25 mouse cellular contexts compared by ENCODE assay signal in the genomic region with DNA sequence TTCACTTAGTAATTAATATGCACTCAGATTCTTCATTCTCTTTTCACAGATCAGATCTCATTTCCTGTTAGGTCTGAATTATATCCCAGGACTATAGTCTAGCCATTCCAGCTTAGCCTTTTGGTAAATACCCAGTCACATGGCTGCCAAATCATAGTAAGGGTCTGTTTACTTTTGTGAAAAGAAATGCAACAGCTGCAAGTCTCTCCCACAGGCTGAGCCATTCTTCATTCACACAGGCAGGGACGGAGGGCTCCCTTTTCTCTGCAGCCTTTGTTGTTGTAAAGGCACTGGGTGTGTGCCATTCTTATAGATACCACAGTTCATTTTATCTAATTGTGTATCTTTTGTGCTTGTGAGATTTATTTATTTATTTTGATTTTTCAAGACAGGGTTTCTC. TPM values are rescaled to one million over a fixed set of nuclear protein-coding genes. Genes with fewer than 3 reads are reported as not detected.
DNase-seq lines count a peak whose midpoint lies in the region; ATAC-seq and TF ChIP-seq lines count a peak whose summit lies in the region.
"Had no signal": no experiment of that assay in that cellular context is flagged by ENCODE, and none has a peak within 500 bp of the region (broad histone marks: within the 10 kb centered on the region; RNA-seq: fewer than 3 reads in every experiment).

No protein-coding gene starts in this region.

- H3K4me3 ChIP-seq in forebrain, embryonic 12.5 days (replicated peaks), result no peak overlapping the region
- H3K4me3 ChIP-seq in forebrain, embryonic 15.5 days, result no peak overlapping the region
- H3K4me3 ChIP-seq in kidney, embryonic 16.5 days (ENCODE audit: low read length), result no peak overlapping the region
- no peak overlapping the region for H3K4me3 ChIP-seq in midbrain, embryonic 13.5 days (replicated peaks)
- no peak overlapping the region for H3K4me3 ChIP-seq in midbrain, embryonic 10.5 days
- H3K4me3 ChIP-seq in myocyte, result no peak overlapping the region
- H3K4me3 ChIP-seq: embryonic facial prominence, embryonic 15.5 days; heart, adult 2 months; heart, embryonic 15.5 days; limb, embryonic 15.5 days; liver, embryonic 15.5 days; neural tube, embryonic 13.5 days had no signal

- H3K27me3 ChIP-seq in forebrain, embryonic 12.5 days, result no peaks in the 10 kb centered on the region
- H3K27me3 ChIP-seq in forebrain, embryonic 15.5 days, result no peaks in the 10 kb centered on the region
- no peaks in the 10 kb centered on the region for H3K27me3 ChIP-seq in kidney, embryonic 16.5 days (ENCODE audit: insufficient read depth, low read length)
- H3K27me3 ChIP-seq in midbrain, embryonic 13.5 days, result no peaks in the 10 kb centered on the region
- no peaks in the 10 kb centered on the region for H3K27me3 ChIP-seq in midbrain, embryonic 10.5 days (ENCODE audit: low read depth, poor library complexity, severe bottlenecking)
- no peaks in the 10 kb centered on the region for H3K27me3 ChIP-seq in myocyte (ENCODE audit: control insufficient read depth, insufficient read depth, insufficient read length)
- H3K27me3 ChIP-seq: embryonic facial prominence, embryonic 15.5 days; heart, embryonic 15.5 days; limb, embryonic 15.5 days; liver, embryonic 15.5 days; neural tube, embryonic 13.5 days had no signal

- no peaks in the 10 kb centered on the region for H3K4me1 ChIP-seq in forebrain, embryonic 12.5 days
- no peaks in the 10 kb centered on the region for H3K4me1 ChIP-seq in forebrain, embryonic 15.5 days
- H3K4me1 ChIP-seq in kidney, embryonic 16.5 days (ENCODE audit: insufficient read depth, low read length), result no peaks in the 10 kb centered on the region
- H3K4me1 ChIP-seq in midbrain, embryonic 13.5 days (replicated peaks), result no peaks in the 10 kb centered on the region
- H3K4me1 ChIP-seq in midbrain, embryonic 10.5 days, result no peaks in the 10 kb centered on the region
- H3K4me1 ChIP-seq: embryonic facial prominence, embryonic 15.5 days; heart, embryonic 15.5 days; limb, embryonic 15.5 days; liver, embryonic 15.5 days; neural tube, embryonic 13.5 days had no signal

- no peaks in the 10 kb centered on the region for H3K79me2 ChIP-seq in myocyte (ENCODE audit: control insufficient read depth, insufficient read depth)

- no peaks in the 10 kb centered on the region for H3K36me3 ChIP-seq in forebrain, embryonic 12.5 days (replicated peaks)
- no peaks in the 10 kb centered on the region for H3K36me3 ChIP-seq in forebrain, embryonic 15.5 days
- H3K36me3 ChIP-seq in kidney, embryonic 16.5 days (ENCODE audit: insufficient read depth, low read length), result no peaks in the 10 kb centered on the region
- no peaks in the 10 kb centered on the region for H3K36me3 ChIP-seq in midbrain, embryonic 13.5 days
- no peaks in the 10 kb centered on the region for H3K36me3 ChIP-seq in midbrain, embryonic 10.5 days
- H3K36me3 ChIP-seq in myocyte (ENCODE audit: control insufficient read depth, insufficient read depth), result peaks cover 6% of the 10 kb centered on the region
- H3K36me3 ChIP-seq: embryonic facial prominence, embryonic 15.5 days; G1E; heart, embryonic 15.5 days; limb, embryonic 15.5 days; liver, embryonic 15.5 days; neural tube, embryonic 13.5 days had no signal

- WGBS in forebrain, embryonic 12.5 days, result 21% methylated on average over 1 of the region's 1 CpGs
- WGBS in forebrain, embryonic 15.5 days, result 17% methylated on average over 1 of the region's 1 CpGs
- 32% methylated on average over 1 of the region's 1 CpGs for WGBS in kidney, embryonic 16.5 days
- WGBS in midbrain, embryonic 13.5 days, result 16% methylated on average over 1 of the region's 1 CpGs
- WGBS in midbrain, embryonic 10.5 days, result 56% methylated on average over 1 of the region's 1 CpGs

- H3K4me2 ChIP-seq in forebrain, embryonic 12.5 days, result no peak overlapping the region
- no peak overlapping the region for H3K4me2 ChIP-seq in forebrain, embryonic 15.5 days (replicated peaks)
- no peak overlapping the region for H3K4me2 ChIP-seq in kidney, embryonic 16.5 days (replicated peaks; ENCODE audit: low read depth, low read length)
- no peak overlapping the region for H3K4me2 ChIP-seq in midbrain, embryonic 13.5 days (replicated peaks)
- no peak overlapping the region for H3K4me2 ChIP-seq in myocyte (ENCODE audit: low read depth)
- H3K4me2 ChIP-seq: embryonic facial prominence, embryonic 15.5 days; heart, embryonic 15.5 days; limb, embryonic 15.5 days; liver, embryonic 15.5 days; neural tube, embryonic 13.5 days had no signal

- no peak overlapping the region for H3K27ac ChIP-seq in forebrain, embryonic 12.5 days
- no peak overlapping the region for H3K27ac ChIP-seq in forebrain, embryonic 15.5 days (replicated peaks)
- H3K27ac ChIP-seq in kidney, embryonic 16.5 days (ENCODE audit: low read length), result no peak overlapping the region
- no peak overlapping the region for H3K27ac ChIP-seq in midbrain, embryonic 13.5 days
- no peak overlapping the region for H3K27ac ChIP-seq in midbrain, embryonic 10.5 days (replicated peaks)
- H3K27ac ChIP-seq: embryonic facial prominence, embryonic 15.5 days; heart, adult 2 months; heart, embryonic 15.5 days; limb, embryonic 15.5 days; liver, embryonic 15.5 days; neural tube, embryonic 13.5 days had no signal

- no peak for TF ChIP-seq POLR2A in myocyte (IDR thresholded peaks at IDR 0.05; ENCODE audit: insufficient read length, low read depth)

- no peak overlapping the region for H3ac ChIP-seq in myocyte (ENCODE audit: control insufficient read depth, insufficient read length)

- no peak for DNase-seq in kidney, adult 18-20 months
- no peak for DNase-seq in midbrain, embryonic 10.5 days (ENCODE audit: low spot score)
- DNase-seq in spleen, postnatal 10 days (ENCODE audit: low spot score in 2 of 2), result no peak
- DNase-seq: adrenal gland, postnatal 10 days; cerebellum, adult 9-11 months; gastrocnemius, postnatal 25 days; heart, adult 2 months; heart, postnatal 4 days; kidney, adult 11 months; kidney, postnatal 25 days; lung, postnatal 36 days; right cerebral cortex, adult 18-20 months; thymus, adult 18-20 months had no signal

- H3K9ac ChIP-seq in forebrain, embryonic 12.5 days, result no peak overlapping the region
- H3K9ac ChIP-seq in forebrain, embryonic 15.5 days (replicated peaks), result no peak overlapping the region
- no peak overlapping the region for H3K9ac ChIP-seq in kidney, embryonic 16.5 days (replicated peaks; ENCODE audit: low read length)
- H3K9ac ChIP-seq in midbrain, embryonic 13.5 days (replicated peaks), result no peak overlapping the region
- H3K9ac ChIP-seq: embryonic facial prominence, embryonic 15.5 days; heart, embryonic 15.5 days; limb, embryonic 15.5 days; liver, embryonic 15.5 days; neural tube, embryonic 13.5 days had no signal

- no peaks in the 10 kb centered on the region for H3K9me3 ChIP-seq in forebrain, embryonic 12.5 days
- H3K9me3 ChIP-seq in forebrain, embryonic 15.5 days, result no peaks in the 10 kb centered on the region
- no peaks in the 10 kb centered on the region for H3K9me3 ChIP-seq in kidney, embryonic 16.5 days (ENCODE audit: low read length)
- no peaks in the 10 kb centered on the region for H3K9me3 ChIP-seq in midbrain, embryonic 13.5 days
- H3K9me3 ChIP-seq in midbrain, embryonic 10.5 days (replicated peaks), result no peaks in the 10 kb centered on the region
- H3K9me3 ChIP-seq: embryonic facial prominence, embryonic 15.5 days; heart, embryonic 15.5 days; limb, embryonic 15.5 days; liver, embryonic 15.5 days had no signal

- peak; percentile 55; the same call in 1 of the 2 replicates for ATAC-seq in forebrain, embryonic 12.5 days (ENCODE audit: low FRiP score)
- ATAC-seq in forebrain, embryonic 15.5 days (replicated peaks), result no peak
- ATAC-seq in kidney, embryonic 16.5 days (ENCODE audit: low FRiP score, low TSS enrichment), result 0 out of 2 replicates have a peak, but pooled peaks have one; percentile 12
- ATAC-seq in midbrain, embryonic 13.5 days, result peak; percentile 65; the same call in 1 of the 2 replicates
- ATAC-seq: activated CD4-positive, CD25-positive, alpha-beta regulatory T cell, adult 4 months had no signal

TF ChIP-seq in myocyte, 11 proteins besides CTCF, POLR2A, EP300 and RAD21:
- TF ChIP-seq TCF12 (IDR thresholded peaks at IDR 0.05; ENCODE audit: insufficient read depth, poor library complexity, severe bottlenecking) (no peak), MYOD1 (IDR thresholded peaks at IDR 0.05; ENCODE audit: control insufficient read depth in 1 of 3, insufficient read length in 2 of 3, low read depth in 2 of 3) (peak in 2 of 3 experiments; percentile 58 to 70), MYOG (IDR thresholded peaks at IDR 0.05; ENCODE audit: control insufficient read depth in 1 of 3, insufficient read depth in 1 of 3, insufficient read length in 2 of 3, low read depth in 2 of 3) (peak in 2 of 3 experiments; percentile 7 to 44), USF1 (IDR thresholded peaks at IDR 0.05; ENCODE audit: low read depth) (peak; percentile 28), POLR2AphosphoS2 (IDR thresholded peaks at IDR 0.05; ENCODE audit: insufficient read length, low read depth) (no peak)
TF ChIP-seq in myocyte: peak in this region for 3.

RNA-seq across cellular contexts. Expression of gene Ptgs2, which starts 9.6 kb away (rescaled TPM):
- 0.05 and 0.06 TPM in 2 replicates for polyA plus RNA-seq in forebrain, embryonic 12.5 days (2016; fragmentation: Nextera tagmentation; extraction: Ambion mirVana)
- 0.04 TPM in 1 of 2 replicates, not detected in the other for polyA plus RNA-seq in forebrain, embryonic 15.5 days (2015; fragmentation: Nextera tagmentation; extraction: Ambion mirVana)
- polyA plus RNA-seq in kidney, embryonic 16.5 days (2015; fragmentation: Nextera tagmentation; extraction: Ambion mirVana), result 1.3 and 1.8 TPM in 2 replicates
- polyA plus RNA-seq in midbrain, embryonic 13.5 days (2015; fragmentation: Nextera tagmentation; extraction: Ambion mirVana), result not detected in 2 replicates
- polyA plus RNA-seq in midbrain, embryonic 10.5 days (2016; fragmentation: Nextera tagmentation; extraction: Ambion mirVana), result 0.02 and 0.11 TPM in 2 replicates
- polyA plus RNA-seq in myocyte (2012; fragmentation: generic; extraction: Trizol), result 10.5 TPM
- polyA plus RNA-seq: activated CD4-positive, CD25-positive, alpha-beta regulatory T cell, adult 4 months; G1E; liver, embryonic 15.5 days had no signal
